Mouse (Mus musculus): ENCODE results near the gene Ercc5.

GRCm38 (mm10) chr1:44125590-44125989 lies 22.0 kb upstream of the Ercc5 start:
- TF ChIP-seq POLR2A (IDR thresholded peaks at IDR 0.05; ENCODE audit: low read depth, low read length) (no peak), CTCF (conservative IDR thresholded peaks at IDR 0.05; ENCODE audit: insufficient read depth, insufficient read length, low read depth, low read length) (no peak)
